Mouse (Mus musculus): ENCODE data around the gene Syce2.

- TF ChIP-seq GATA1 (IDR thresholded peaks at IDR 0.05; ENCODE audit: borderline replicate concordance, low read length) = no peak
- peak; percentile 40; the same call in 1 of the 2 replicates for TF ChIP-seq CTCF (IDR thresholded peaks at IDR 0.05; ENCODE audit: low read depth, low read length)
- no peak for TF ChIP-seq TAL1 (conservative IDR thresholded peaks at IDR 0.05; ENCODE audit: low read depth, low read length)
- TF ChIP-seq GATA2 (IDR thresholded peaks at IDR 0.05; ENCODE audit: borderline replicate concordance, low read depth, low read length) = no peak
- TF ChIP-seq POLR2AphosphoS5 (IDR thresholded peaks at IDR 0.05; ENCODE audit: insufficient replicate concordance, low read depth, low read length) = no peak
Observed at GRCm38 (mm10) chr8:84831490-84831889, 40.4 kb upstream of the Syce2 start, which contains the start of gene Gadd45gip1.
